Mouse (Mus musculus): ENCODE data around the gene Btg1.

DNA sequence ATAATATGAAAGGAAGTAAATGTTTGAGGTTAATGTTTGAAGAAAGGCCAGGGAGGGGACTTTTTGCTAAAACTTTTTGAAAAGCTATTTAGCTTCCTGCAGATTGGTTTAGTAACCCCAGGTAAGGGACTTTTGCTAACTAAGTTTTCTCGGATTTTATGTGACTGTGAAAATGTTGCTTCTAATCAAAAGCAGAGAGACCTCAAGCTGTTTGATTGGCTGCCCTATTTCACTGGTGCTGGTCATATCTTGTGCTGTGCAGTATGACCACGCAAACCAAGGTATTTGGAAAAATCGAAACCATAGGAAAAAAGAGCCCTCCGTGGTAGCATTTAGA, 30.0 kb upstream of the Btg1 start:
- TF ChIP-seq GATA1 (IDR thresholded peaks at IDR 0.05; ENCODE audit: borderline replicate concordance, low read length) (no peak), FLI1 (IDR thresholded peaks at IDR 0.05; ENCODE audit: low read length) (no peak)
